9 mouse cellular contexts compared by ENCODE assay signal in the genomic region with DNA sequence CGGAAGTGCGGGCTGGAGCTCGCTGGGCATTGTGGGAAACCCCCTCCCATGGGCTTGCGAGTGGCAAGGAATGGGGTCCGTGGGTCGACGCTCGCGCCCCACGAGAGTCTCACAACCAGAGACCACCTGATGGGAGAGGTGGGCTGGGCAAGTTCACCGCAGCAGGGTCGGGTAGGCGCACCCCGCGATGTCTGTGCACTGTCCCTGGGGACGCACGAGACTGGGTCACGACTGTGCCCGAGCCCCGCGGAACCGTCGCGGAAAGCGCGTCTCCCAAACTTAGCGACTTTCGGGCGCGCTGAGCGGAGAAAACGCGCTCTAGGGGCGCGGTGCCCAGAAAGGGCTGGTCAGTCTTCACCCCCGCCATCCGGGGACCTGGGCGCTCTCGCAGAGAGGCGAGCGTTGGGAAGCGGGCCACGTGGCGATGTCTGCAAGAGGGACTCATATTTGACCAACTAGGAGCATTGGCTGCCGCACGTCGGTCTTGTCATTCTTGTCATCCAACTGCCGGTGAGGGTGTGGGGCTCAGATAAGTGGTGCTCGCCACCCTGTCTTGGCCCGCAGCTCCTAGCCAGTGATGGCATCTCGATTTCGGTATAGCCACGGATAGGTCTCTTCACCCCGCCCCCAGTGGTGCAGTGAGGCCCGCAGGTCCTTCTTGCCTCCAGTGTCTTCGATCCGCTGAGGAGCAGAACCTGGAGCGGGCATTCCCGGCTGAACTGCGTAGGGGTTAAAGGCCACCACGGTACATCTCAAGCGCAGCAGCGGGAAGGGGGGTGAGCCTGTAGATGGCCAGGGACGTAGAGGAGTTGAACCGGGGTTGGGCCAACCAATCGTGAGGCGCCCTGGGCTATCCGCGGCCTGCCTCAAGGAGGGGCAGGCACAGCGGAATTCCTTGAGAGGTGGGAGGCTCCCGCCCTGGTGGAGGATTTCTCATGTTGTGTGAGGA. TPM values are rescaled to one million over a fixed set of nuclear protein-coding genes. Genes with fewer than 3 reads are reported as not detected.
DNase-seq lines count a peak whose midpoint lies in the region; ATAC-seq and TF ChIP-seq lines count a peak whose summit lies in the region.
"Had no signal": no experiment of that assay in that cellular context is flagged by ENCODE, and none has a peak within 500 bp of the region (broad histone marks: within the 10 kb centered on the region; RNA-seq: fewer than 3 reads in every experiment).

No protein-coding gene starts in this region.

- no peaks in the 10 kb centered on the region for H3K27me3 ChIP-seq in Patski
- peaks cover 23% of the 10 kb centered on the region for H3K27me3 ChIP-seq in forebrain, embryonic 14.5 days (replicated peaks; ENCODE audit: control insufficient read depth, insufficient read depth, low read length)

- peaks cover 4% of the 10 kb centered on the region; the same call in 1 of the 2 replicates for H3K4me1 ChIP-seq in forebrain, embryonic 14.5 days (ENCODE audit: control insufficient read depth, insufficient read depth, low read length)

- H3K36me3 ChIP-seq in forebrain, embryonic 14.5 days (ENCODE audit: control insufficient read depth, insufficient read depth, low read length) = no peaks in the 10 kb centered on the region

- H3K9ac ChIP-seq in forebrain, embryonic 14.5 days (ENCODE audit: low read length) = peak overlapping the region; percentile 81

- in situ Hi-C loops in Patski (cut with MboI; ENCODE audit: low pct_unique_long_range_greater_than_20kb) = loop anchor here (5.0 kb wide), 1 partner anchor 43 kb away; no protein-coding TSS in a partner anchor

- H3K4me2 ChIP-seq in forebrain, embryonic 14.5 days (ENCODE audit: low read length) = peak overlapping the region; percentile 99

- no peaks in the 10 kb centered on the region for H3K9me3 ChIP-seq in forebrain, embryonic 14.5 days (replicated peaks; ENCODE audit: control insufficient read depth, low read length)

- peak overlapping the region; percentile 90 for H3K4me3 ChIP-seq in forebrain, embryonic 14.5 days (ENCODE audit: low read depth, low read length)

- no peak for TF ChIP-seq CTCF in Patski (IDR thresholded peaks at IDR 0.05)

- POLR2A ChIA-PET in Patski (lab: Charles Lee) = interaction anchor here (1.2 to 1.7 kb wide), 2 partner anchors 36 to 65 kb away, joined by 3 read pairs; no protein-coding TSS in a partner anchor

- whole genome bisulfite sequencing in forebrain, embryonic 14.5 days = under 1% methylated on average over 71 of the region's 71 CpGs

- H3K27ac ChIP-seq in forebrain, embryonic 14.5 days (ENCODE audit: low read depth, low read length) = no peak overlapping the region

- CTCF ChIA-PET in Patski (lab: Charles Lee) = interaction anchor here (1.1 kb wide), 1 partner anchor 42 kb away, joined by 3 read pairs; no protein-coding TSS in a partner anchor

- no peak for DNase-seq in Patski (ENCODE audit: low read depth, low spot score)
- DNase-seq in cerebellum, adult 11-12 months = peak; percentile 85
- DNase-seq in forebrain, embryonic 14.5 days (ENCODE audit: low spot score) = peak; percentile 46
- peak; percentile 74 for DNase-seq in heart, postnatal 4 days
- DNase-seq in layer of hippocampus, postnatal 25 days (ENCODE audit: extremely low spot score in 1 of 2, low spot score in 1 of 2) = peak; percentile 17 to 20
- DNase-seq in lung, postnatal 36 days = peak; percentile 77
- peak; percentile 73 for DNase-seq in retina, postnatal 1 day
- DNase-seq in yolk sac, embryonic 10.5 days (ENCODE audit: low spot score) = peak; percentile 81

- peak; percentile 5 for ATAC-seq in Patski
- peak; percentile 66 for ATAC-seq in forebrain, embryonic 14.5 days

RNA-seq across cellular contexts. Expression of a gene that starts 0.7 kb away (rescaled TPM):
- polyA plus RNA-seq in Patski (2021) = 9.4 TPM
- 7.6 and 8.6 TPM in 2 replicates for polyA plus RNA-seq in forebrain, embryonic 14.5 days (2014; fragmentation: Nextera tagmentation; extraction: Ambion mirVana)
- total RNA-seq in heart, postnatal 4 days (2021) = 10 to 100 TPM; 14.9 to 16.5 TPM
- 1 to 10 TPM; 6.7 to 7.3 TPM for total RNA-seq in layer of hippocampus, postnatal 25 days (2021)

RNA-seq across cellular contexts. Expression of a gene that starts 33.1 kb away (rescaled TPM):
- 1.0 TPM for polyA plus RNA-seq in Patski (2021)
- polyA plus RNA-seq in forebrain, embryonic 14.5 days (2014; fragmentation: Nextera tagmentation; extraction: Ambion mirVana) = not detected in 2 replicates
- not detected for total RNA-seq in heart, postnatal 4 days (2021)
- total RNA-seq in layer of hippocampus, postnatal 25 days (2021) = not detected
- total RNA-seq: layer of hippocampus, postnatal 36 days had no signal

RNA-seq across cellular contexts. Expression of a gene that starts 37.0 kb away (rescaled TPM):
- polyA plus RNA-seq in Patski (2021) = 179 TPM
- 143 and 151 TPM in 2 replicates for polyA plus RNA-seq in forebrain, embryonic 14.5 days (2014; fragmentation: Nextera tagmentation; extraction: Ambion mirVana)
- total RNA-seq in heart, postnatal 4 days (2021) = 10 to 100 TPM; 65.9 to 72.7 TPM
- total RNA-seq in layer of hippocampus, postnatal 25 days (2021) = 10 to 100 TPM; 75.4 to 79.1 TPM
